Mouse (Mus musculus): ENCODE data around the gene Dhrs11.
"Not testable (repeated sequence)": the region's sequence is repeated elsewhere in the genome, so short reads cannot be mapped to it uniquely, and the experiment has no call there.

Gene Dhrs11

GRCm38 (mm10) chr11:84828516-84829399, at the start of gene Dhrs11:
Gene Dhrs11, minus strand, starts transcription at chr11:84828994.
- peak; percentile 89 for DNase-seq (ENCODE audit: low read depth, low spot score)

- DNase-seq (ENCODE audit: low read depth, low spot score), result not testable (repeated sequence)
Observed at GRCm38 (mm10) chr11:84876020-84876419, 47.2 kb upstream of the Dhrs11 start.

GRCm38 (mm10) chr11:84873042-84873833, 44.4 kb upstream of the Dhrs11 start:
- peak; percentile 18 for DNase-seq (ENCODE audit: low read depth, low spot score)

DNA sequence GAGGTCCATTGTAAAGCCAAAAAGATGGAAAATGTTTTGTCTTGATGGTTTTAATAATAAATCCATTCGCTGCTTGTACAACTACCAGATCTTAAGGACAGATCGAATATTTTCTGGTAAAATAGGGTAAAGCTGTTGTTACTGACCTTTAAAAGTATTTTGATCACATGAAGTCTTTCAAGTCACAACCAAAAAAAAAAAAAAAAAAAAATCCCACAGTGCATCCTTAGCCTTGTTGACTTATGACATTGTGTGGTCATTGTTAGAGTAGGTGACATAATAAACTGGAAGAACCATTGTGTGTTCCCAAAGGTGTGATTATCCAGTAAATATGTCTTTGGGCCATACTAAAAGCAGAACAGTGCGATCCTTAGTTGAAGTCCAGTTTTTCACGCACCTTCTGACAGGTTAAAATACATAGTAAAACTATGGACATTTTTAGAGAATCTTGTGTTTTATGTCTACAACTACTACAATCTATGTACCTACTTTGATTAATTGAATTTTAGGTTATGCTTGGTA, 42.8 kb upstream of the Dhrs11 start:
- no peak for DNase-seq (ENCODE audit: low read depth, low spot score)

GRCm38 (mm10) chr11:84871046-84871445, 42.3 kb upstream of the Dhrs11 start:
- peak; percentile 67 for DNase-seq (ENCODE audit: low read depth, low spot score)

- peak; percentile 93 for DNase-seq (ENCODE audit: low read depth, low spot score)
Observed at GRCm38 (mm10) chr11:84870337-84871043, 41.7 kb upstream of the Dhrs11 start, which contains the start of gene Ggnbp2. Gene Ggnbp2, minus strand, starts transcription at chr11:84870817.

- peak; percentile 96 for DNase-seq (ENCODE audit: low read depth, low spot score)
Observed at GRCm38 (mm10) chr11:84869537-84870232, 40.9 kb upstream of the Dhrs11 start.

GRCm38 (mm10) chr11:84868786-84869259, 40.0 kb upstream of the Dhrs11 start:
- DNase-seq (ENCODE audit: low read depth, low spot score), result no peak

DNA sequence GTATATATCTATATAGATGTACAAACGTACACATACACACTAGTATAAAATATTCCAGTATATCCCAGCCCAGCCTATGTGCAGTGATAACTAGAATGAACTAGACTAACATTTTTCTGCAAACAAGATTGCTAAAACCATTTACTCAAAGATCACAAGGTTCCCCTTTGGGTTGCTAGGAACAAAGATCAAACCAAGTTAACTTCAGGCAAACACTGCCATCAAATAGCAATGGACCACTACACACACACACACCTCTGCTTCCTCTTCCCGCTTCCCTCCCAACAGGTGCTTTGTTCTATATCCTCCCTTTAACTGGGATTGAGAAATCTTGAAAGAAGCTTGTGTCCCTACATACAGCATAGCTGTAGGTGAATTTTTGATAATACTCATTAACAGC, 38.8 kb upstream of the Dhrs11 start:
- no peak for DNase-seq (ENCODE audit: low read depth, low spot score)

- DNase-seq (ENCODE audit: low read depth, low spot score), result no peak
Observed at GRCm38 (mm10) chr11:84865268-84865667, 36.5 kb upstream of the Dhrs11 start.

DNA sequence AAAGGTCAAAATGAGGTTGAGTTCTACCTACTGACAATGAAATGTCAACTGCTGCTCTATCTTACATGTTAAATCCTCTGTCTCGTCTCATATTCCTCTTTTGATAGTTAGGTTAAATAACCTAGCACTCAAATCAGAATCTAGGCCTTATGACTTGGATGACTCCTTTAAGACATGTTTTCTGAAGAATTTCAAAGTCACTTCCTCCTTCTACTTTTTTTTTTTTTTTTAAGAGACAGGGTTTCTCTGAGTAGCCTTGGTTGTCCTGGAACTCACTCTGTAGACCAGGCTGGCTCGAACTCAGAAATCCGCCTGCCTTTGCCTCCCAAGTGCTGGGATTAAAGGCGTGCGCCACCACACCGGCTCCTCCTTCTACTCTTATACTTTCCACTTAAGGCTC, 26.5 kb upstream of the Dhrs11 start:
- no peak for DNase-seq (ENCODE audit: low read depth, low spot score)

DNA sequence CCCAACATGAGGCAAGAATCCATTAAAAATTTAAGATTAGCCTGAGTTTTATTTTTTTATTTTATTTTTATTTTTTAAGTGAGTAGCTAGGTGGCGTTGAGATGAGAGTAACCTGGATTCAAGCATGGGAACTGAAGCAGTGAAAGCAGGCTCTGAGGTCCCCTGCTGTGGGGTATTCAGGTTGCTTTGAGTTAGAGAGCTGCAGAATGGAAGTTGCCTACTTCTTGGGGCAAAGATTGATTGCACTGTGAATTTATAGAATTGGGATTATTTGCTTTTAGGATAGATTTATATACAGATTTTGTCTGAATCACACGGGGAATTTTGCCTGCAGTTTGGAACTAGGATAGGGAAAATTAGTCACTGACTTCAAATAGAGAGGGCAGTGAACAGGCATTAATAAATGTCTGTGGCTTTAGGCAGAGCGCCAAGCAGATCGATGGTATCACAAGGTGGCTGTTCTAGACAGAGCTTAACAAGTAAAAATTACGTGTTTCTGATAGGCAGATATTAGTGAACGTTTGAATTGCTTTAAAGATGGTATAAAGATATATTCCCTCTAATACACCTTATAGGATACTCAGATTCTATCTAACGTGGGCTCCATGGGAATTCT, 18.8 kb upstream of the Dhrs11 start:
- DNase-seq (ENCODE audit: low read depth, low spot score), result peak; percentile 89

GRCm38 (mm10) chr11:84846741-84847474, 18.1 kb upstream of the Dhrs11 start:
- peak; percentile 94 for DNase-seq (ENCODE audit: low read depth, low spot score)

GRCm38 (mm10) chr11:84839330-84839729, 10.5 kb upstream of the Dhrs11 start:
- DNase-seq (ENCODE audit: low read depth, low spot score), result no peak

- DNase-seq (ENCODE audit: low read depth, low spot score), result not testable (repeated sequence)
Observed at GRCm38 (mm10) chr11:84829495-84829894, 701 bp upstream of the Dhrs11 start.

GRCm38 (mm10) chr11:84827901-84828503, 792 bp downstream of the Dhrs11 start:
- no peak for DNase-seq (ENCODE audit: low read depth, low spot score)

GRCm38 (mm10) chr11:84827492-84827891, 1.3 kb downstream of the Dhrs11 start:
- no peak for DNase-seq (ENCODE audit: low read depth, low spot score)

- DNase-seq (ENCODE audit: low read depth, low spot score), result peak; percentile 35
Observed at GRCm38 (mm10) chr11:84826185-84826584, 2.6 kb downstream of the Dhrs11 start.

- DNase-seq (ENCODE audit: low read depth, low spot score), result no peak
Observed at GRCm38 (mm10) chr11:84825261-84825807, 3.5 kb downstream of the Dhrs11 start.
